Mouse (Mus musculus) neural tube, embryonic 13.5 days (tissue): ENCODE results near the gene Ppp1r16b. TPM values are rescaled to one million over a fixed set of nuclear protein-coding genes. Genes with fewer than 3 reads are reported as not detected.
"Not testable (repeated sequence)": the region's sequence is repeated elsewhere in the genome, so short reads cannot be mapped to it uniquely, and the experiment has no call there.

Experiments
- ATAC-seq: fragments of 200-750 bp; cut with Nextera tagmentation; 2 replicates; pipeline ENCODE4 v1.8.0; 2017; ENCODE audit warnings: low read depth, mild to moderate bottlenecking, moderate TSS enrichment, moderate library complexity
- H3K27ac ChIP-seq: fragments of 300-500 bp; sonication (generic); replicated peaks from 2 replicates; pipeline ENCODE4 v1.5.1; 2015; ENCODE audit warnings: moderate library complexity, mild to moderate bottlenecking, inconsistent platforms
- H3K27me3 ChIP-seq: fragments of 300-500 bp; sonication (generic); 2 replicates; pipeline ENCODE4 v1.6.1; 2015; ENCODE audit warnings: mild to moderate bottlenecking, inconsistent platforms
- H3K36me3 ChIP-seq: fragments of 300-500 bp; sonication (generic); 2 replicates; pipeline ENCODE4 v1.6.1; 2015; ENCODE audit warnings: mild to moderate bottlenecking, inconsistent platforms
- H3K4me1 ChIP-seq: fragments of 300-500 bp; sonication (generic); replicated peaks from 2 replicates; pipeline ENCODE4 v1.6.1; 2015; ENCODE audit warnings: inconsistent platforms
- H3K4me2 ChIP-seq: fragments of 300-500 bp; sonication (generic); 2 replicates; pipeline ENCODE4 v1.6.1; 2015; ENCODE audit warnings: inconsistent platforms, mild to moderate bottlenecking, moderate library complexity
- H3K4me3 ChIP-seq: fragments of 300-500 bp; sonication (generic); 2 replicates; pipeline ENCODE4 v1.5.1; 2015; ENCODE audit warnings: mild to moderate bottlenecking, inconsistent platforms
- H3K9ac ChIP-seq: fragments of 300-500 bp; sonication (generic); 2 replicates; pipeline ENCODE4 v1.6.1; 2015; ENCODE audit warnings: moderate library complexity, mild to moderate bottlenecking, inconsistent platforms
- H3K9me3 ChIP-seq: fragments of 300-500 bp; sonication (generic); 2 replicates; pipeline ENCODE4 v1.6.1; 2016; ENCODE audit warnings: inconsistent platforms
- WGBS: fragments of 180-500 bp; shearing (Covaris S2); methylation state at CpG from one replicate; pipeline ENCODE4 v1.1.7; 2015; 5-methylcytosine and 5-hydroxymethylcytosine counted together
- polyA plus RNA-seq: library from polyadenylated mRNA; unstranded; fragments of >200 nt; fragmentation: Nextera tagmentation; extraction: Ambion mirVana; gene quantifications from 2 replicates; pipeline ENCODE4 v1.2.1, GENCODE M21; 2015

Gene Ppp1r16b
- polyA plus RNA-seq, 1 experiment from 2014 or later, result 9.9 TPM

DNA sequence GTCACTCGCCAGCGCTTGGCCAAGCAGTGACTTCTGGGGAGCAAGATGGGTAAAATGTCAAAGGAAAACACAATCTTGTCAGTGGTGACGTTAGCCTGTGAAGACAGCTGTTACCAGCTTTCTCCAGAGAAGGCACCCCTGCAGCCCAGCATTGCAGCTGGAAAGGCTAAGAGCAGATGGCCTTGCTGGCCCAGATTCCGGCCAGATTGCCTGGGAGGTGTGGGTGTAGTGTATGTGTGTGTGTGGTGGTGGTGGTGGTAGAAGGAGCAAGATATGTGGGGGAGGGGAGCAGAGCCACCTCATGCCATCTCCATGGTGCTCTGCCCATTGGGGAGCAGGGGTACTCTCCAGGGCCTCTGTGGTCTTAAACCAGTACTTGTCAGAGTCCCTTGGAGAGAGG lies 67.9 kb downstream of the Ppp1r16b start:
- WGBS, result 79% methylated on average over 4 of the region's 4 CpGs
- Histone ChIP-seq H3K27me3 (no peaks in the 10 kb centered on the region), H3K4me2 (no peak overlapping the region)

DNA sequence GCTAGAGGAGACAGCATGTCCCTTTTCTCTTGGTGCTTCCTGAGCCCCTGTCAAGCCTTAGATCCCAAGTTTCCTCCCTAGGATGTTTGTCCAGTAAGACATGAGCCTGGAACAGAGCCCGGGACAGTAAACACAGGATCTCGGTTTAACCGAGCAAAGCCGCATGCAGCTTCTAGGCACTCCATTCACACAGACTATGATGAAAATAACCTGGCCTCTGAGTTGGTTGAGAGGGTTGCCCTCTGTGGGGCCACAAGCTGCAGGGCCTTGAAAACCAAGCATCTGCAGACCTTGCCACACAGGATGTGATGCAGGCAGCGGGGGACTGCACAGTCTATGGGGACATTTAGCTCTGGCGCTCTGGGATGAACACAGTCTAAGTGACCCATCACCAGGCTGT lies 68.7 kb downstream of the Ppp1r16b start:
- no peak for ATAC-seq
- no peaks in the 10 kb centered on the region for H3K36me3 ChIP-seq
- no peak overlapping the region for H3K9ac ChIP-seq
- 82% methylated on average over 6 of the region's 6 CpGs for WGBS
- no peak overlapping the region for H3K27ac ChIP-seq
- H3K9me3 ChIP-seq, result no peaks in the 10 kb centered on the region; the same call in 1 of the 2 replicates
- no peak overlapping the region for H3K4me3 ChIP-seq
- H3K27me3 ChIP-seq, result no peaks in the 10 kb centered on the region
- no peak overlapping the region for H3K4me2 ChIP-seq
- peaks cover 13% of the 10 kb centered on the region for H3K4me1 ChIP-seq

More for the DNA sequence above, 67.9 kb downstream of the Ppp1r16b start:
- Histone ChIP-seq H3K4me1 (peaks cover 6% of the 10 kb centered on the region; the same call in 1 of the 2 replicates), H3K27ac (no peak overlapping the region), H3K9me3 (no peaks in the 10 kb centered on the region; the same call in 1 of the 2 replicates), H3K9ac (no peak overlapping the region), H3K4me3 (no peak overlapping the region), H3K36me3 (no peaks in the 10 kb centered on the region)
- ATAC-seq, result no peak

DNA sequence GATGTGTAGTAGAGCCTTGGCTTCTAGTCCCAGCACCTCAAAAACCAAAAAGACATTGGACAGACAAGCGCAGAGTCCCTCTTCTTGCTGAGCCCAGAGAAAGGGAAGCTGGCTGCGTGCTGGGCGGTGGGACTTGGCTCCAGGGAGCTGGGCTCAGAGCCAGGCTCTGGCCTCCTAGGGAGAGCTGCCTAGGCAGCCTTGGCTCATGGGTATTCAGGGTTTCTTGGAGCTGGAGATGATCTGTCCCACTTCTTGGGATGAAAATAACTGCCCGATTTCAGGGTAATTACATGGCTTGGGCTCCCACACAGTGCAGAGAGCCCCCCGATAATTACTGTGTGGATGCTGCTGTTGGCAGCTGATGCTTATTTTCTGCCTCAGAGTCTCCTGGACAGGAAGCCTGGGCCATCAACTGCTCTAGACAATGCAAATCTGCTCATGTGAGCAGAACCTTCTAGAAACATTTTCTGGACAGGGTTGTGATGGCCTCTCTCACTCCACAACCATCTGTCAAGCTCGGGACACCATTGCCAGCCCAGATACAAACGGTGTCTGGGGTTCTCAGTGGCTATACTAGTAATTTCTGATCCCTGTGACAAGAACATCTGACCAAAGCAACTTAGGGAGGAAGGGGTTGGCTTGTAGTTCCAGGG lies 69.4 kb downstream of the Ppp1r16b start:
- no peak; the same call in 1 of the 2 replicates for ATAC-seq
- Histone ChIP-seq H3K27me3 (no peaks in the 10 kb centered on the region), H3K9ac (no peak overlapping the region), H3K4me3 (no peak overlapping the region), H3K36me3 (no peaks in the 10 kb centered on the region), H3K27ac (no peak overlapping the region), H3K4me1 (peaks cover 14% of the 10 kb centered on the region), H3K9me3 (no peaks in the 10 kb centered on the region; the same call in 1 of the 2 replicates), H3K4me2 (no peak overlapping the region)
- WGBS, result 79% methylated on average over 7 of the region's 7 CpGs

DNA sequence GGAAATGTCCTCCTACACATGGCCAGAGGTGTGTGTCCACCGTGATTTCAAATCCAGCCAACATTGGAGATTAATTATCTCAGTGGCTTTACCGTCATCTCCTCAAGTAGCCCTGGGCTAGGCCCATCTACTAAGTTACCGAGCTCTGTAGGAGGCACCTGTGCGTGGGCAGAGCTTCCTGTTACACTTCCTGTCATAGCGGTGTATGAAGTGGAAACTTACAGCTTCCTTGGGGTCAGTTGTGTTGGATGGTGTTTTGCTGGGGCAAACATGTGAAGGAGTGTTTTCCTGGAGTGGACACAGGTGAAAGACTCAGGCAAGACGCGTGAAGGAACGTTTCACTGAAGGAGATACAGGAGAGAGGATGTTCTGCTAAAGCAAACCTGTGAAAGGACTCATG lies 70.1 kb downstream of the Ppp1r16b start:
- peaks cover 14% of the 10 kb centered on the region for H3K4me1 ChIP-seq
- 89% methylated on average over 8 of the region's 8 CpGs for WGBS
- H3K27me3 ChIP-seq, result no peaks in the 10 kb centered on the region
- H3K9ac ChIP-seq, result no peak overlapping the region
- no peak for ATAC-seq
- H3K4me3 ChIP-seq, result no peak overlapping the region
- no peak overlapping the region for H3K4me2 ChIP-seq
- no peak overlapping the region for H3K27ac ChIP-seq
- no peaks in the 10 kb centered on the region for H3K36me3 ChIP-seq
- H3K9me3 ChIP-seq, result no peaks in the 10 kb centered on the region; the same call in 1 of the 2 replicates

DNA sequence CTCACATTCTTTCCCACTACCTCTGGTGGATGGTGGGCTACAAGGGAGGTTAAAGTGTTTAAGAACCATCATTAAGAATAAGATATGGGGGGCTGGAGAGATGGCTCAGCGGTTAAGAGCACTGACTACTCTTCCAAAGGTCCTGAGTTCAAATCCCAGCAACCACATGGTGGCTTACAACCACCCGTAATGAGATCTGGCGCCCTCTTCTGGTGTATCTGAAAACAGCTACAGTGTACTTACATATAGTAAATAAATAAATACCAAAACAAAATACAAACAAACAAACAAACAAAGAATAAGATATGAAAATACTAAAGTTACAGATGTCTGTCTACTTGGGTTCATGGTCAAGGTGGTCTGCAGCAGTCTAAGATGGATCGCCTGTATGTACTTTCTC lies 71.0 kb downstream of the Ppp1r16b start:
- H3K4me2 ChIP-seq, H3K4me3 ChIP-seq, H3K9me3 ChIP-seq, ATAC-seq, H3K9ac ChIP-seq, H3K36me3 ChIP-seq, H3K27me3 ChIP-seq, H3K27ac ChIP-seq: not testable (repeated sequence)
- WGBS, result 86% methylated on average over 4 of the region's 4 CpGs
- H3K4me1 ChIP-seq, result peaks cover 19% of the 10 kb centered on the region

DNA sequence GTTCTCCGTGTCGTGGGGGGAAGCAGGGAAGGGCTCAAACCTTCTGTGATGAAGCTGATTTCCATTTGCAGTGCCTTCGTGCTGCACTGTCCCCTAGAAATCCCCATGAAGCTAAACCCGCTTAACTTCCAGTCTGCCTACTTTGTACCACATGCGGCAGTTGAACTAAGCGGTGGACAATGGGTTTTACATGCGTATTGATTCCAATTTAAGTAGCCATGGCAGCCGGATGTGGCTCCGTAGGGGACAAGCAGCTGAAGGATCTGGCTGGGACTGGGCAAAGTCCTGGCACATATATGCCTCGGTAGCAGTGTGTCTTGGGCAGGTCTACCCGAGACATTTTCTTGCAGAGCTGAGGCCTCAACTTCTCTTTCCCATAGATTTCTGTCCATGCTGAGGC lies 73.4 kb downstream of the Ppp1r16b start:
- no peaks in the 10 kb centered on the region for H3K27me3 ChIP-seq
- ATAC-seq, result no peak
- H3K4me1 ChIP-seq, result peaks cover 24% of the 10 kb centered on the region
- WGBS, result 51% methylated on average over 11 of the region's 11 CpGs
- no peaks in the 10 kb centered on the region for H3K36me3 ChIP-seq
- no peak overlapping the region for H3K27ac ChIP-seq
- peak overlapping the region; percentile 11; the same call in 1 of the 2 replicates for H3K4me2 ChIP-seq
- H3K4me3 ChIP-seq, result no peak overlapping the region
- H3K9me3 ChIP-seq, result no peaks in the 10 kb centered on the region; the same call in 1 of the 2 replicates
- no peak overlapping the region for H3K9ac ChIP-seq

DNA sequence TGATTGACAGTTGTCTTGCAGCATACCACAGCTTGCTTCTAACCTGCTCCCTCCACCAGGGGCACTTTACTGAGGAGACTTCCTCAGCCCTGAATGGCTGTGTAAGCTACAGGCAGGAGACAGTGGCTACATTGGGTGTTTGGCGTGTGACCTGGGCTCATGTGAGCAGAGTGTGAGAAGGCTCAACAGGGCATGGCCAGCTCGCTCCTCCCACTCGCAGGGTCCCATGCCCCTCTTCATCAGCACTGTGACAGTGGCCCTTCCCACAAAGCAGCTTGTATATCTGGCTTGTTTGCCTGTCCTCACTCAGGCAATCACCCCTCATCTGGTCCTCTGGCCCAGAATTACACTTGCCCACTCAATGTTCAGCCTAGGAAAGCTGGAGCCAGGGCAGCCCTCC lies 73.9 kb downstream of the Ppp1r16b start:
- Histone ChIP-seq H3K36me3 (no peaks in the 10 kb centered on the region), H3K9me3 (no peaks in the 10 kb centered on the region; the same call in 1 of the 2 replicates), H3K4me3 (no peak overlapping the region), H3K4me2 (no peak overlapping the region), H3K4me1 (peaks cover 24% of the 10 kb centered on the region), H3K9ac (no peak overlapping the region), H3K27me3 (no peaks in the 10 kb centered on the region), H3K27ac (no peak overlapping the region)
- no peak for ATAC-seq
- WGBS, result 82% methylated on average over 3 of the region's 3 CpGs

DNA sequence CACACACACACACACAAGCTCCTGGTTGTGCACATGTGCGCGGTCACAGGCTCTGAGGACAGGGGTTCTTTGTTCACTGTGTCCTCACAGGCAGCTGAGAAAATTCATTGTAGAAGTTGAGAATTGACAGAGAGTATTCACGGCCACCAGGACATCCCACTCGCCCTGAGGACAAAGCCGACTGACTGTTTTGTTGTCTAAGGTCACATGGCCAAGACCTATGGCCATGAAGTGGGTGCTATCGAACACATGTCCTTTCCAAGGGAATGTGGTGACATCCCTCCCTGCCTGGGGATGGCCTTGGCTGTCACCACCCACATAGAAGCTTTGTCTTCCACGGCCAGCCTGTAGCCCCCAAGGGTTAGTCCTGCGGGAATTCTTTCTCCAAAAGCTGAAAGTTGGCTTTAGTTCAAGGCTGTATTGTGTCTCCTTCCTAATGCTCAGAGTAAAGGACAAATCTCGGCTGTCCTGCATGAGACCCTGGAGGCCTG lies 75.9 kb downstream of the Ppp1r16b start:
- H3K27ac ChIP-seq, result no peak overlapping the region
- H3K9me3 ChIP-seq, result no peaks in the 10 kb centered on the region; the same call in 1 of the 2 replicates
- ATAC-seq, result 0 out of 2 replicates have a peak, but pooled peaks have one; percentile 38
- peaks cover 26% of the 10 kb centered on the region for H3K4me1 ChIP-seq
- H3K9ac ChIP-seq, result no peak overlapping the region
- no peak overlapping the region for H3K4me2 ChIP-seq
- no peak overlapping the region for H3K4me3 ChIP-seq
- no peaks in the 10 kb centered on the region for H3K27me3 ChIP-seq
- H3K36me3 ChIP-seq, result no peaks in the 10 kb centered on the region
- WGBS, result 43% methylated on average over 9 of the region's 9 CpGs

DNA sequence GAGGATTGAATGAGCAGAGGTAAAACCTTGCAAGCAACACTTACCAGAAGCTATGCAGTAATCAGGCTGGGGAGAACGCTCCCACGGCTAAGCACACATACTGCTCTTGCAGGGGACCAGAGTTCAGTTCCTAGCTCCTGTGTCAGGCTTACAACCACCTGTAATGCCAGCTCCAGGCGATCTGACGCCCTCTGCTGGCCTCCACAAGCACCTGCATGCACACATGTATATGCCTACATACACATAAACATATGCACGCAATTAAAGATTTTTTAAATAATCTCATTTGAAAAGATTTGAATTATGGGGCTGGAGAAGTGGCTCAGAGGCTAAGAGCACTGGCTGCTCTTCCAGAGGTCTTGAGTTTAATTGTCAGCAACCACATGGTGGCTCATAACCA lies 77.2 kb downstream of the Ppp1r16b start:
- Histone ChIP-seq H3K4me2 (no peak overlapping the region), H3K4me3 (no peak overlapping the region), H3K27ac (no peak overlapping the region), H3K4me1 (peaks cover 29% of the 10 kb centered on the region), H3K9me3 (no peaks in the 10 kb centered on the region), H3K36me3 (no peaks in the 10 kb centered on the region), H3K9ac (no peak overlapping the region), H3K27me3 (no peaks in the 10 kb centered on the region)
- 78% methylated on average over 5 of the region's 5 CpGs for WGBS
- ATAC-seq, result no peak

DNA sequence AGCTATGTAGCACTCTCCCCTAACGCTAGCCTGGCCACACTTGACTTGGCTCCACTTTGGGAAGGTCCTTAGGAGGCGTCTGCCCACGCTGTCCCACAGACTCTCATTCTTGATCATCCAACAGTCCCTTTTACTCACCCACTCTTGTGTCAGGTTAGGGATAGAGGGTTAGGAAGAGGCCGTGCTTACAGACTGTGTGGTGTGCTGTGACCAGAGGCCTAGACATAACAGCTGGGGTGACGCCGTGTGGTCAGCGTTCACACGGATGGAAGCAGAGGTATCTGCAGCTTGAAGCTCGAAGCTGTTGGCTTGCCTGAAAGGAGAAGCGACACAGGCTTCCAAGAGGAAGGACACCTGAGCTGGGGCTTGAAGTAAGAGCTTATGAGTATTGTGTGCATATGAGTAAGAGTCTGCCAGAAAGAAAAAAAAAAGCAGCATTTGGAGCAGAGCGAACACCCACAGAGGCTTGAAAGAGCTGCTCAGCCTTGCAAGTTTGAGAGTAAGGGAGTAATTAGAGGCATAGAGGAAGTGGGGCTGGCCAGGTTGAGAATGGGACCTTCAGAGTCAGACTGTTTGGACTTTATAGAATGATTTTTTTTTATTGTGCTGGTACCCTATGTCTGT lies 78.4 kb downstream of the Ppp1r16b start:
- H3K4me1 ChIP-seq, result peaks cover 25% of the 10 kb centered on the region
- no peak overlapping the region for H3K4me2 ChIP-seq
- H3K9me3 ChIP-seq, result no peaks in the 10 kb centered on the region
- no peaks in the 10 kb centered on the region for H3K27me3 ChIP-seq
- no peak overlapping the region for H3K9ac ChIP-seq
- no peak for ATAC-seq
- H3K4me3 ChIP-seq, result no peak overlapping the region
- WGBS, result 91% methylated on average over 11 of the region's 11 CpGs
- H3K27ac ChIP-seq, result no peak overlapping the region
- H3K36me3 ChIP-seq, result no peaks in the 10 kb centered on the region

DNA sequence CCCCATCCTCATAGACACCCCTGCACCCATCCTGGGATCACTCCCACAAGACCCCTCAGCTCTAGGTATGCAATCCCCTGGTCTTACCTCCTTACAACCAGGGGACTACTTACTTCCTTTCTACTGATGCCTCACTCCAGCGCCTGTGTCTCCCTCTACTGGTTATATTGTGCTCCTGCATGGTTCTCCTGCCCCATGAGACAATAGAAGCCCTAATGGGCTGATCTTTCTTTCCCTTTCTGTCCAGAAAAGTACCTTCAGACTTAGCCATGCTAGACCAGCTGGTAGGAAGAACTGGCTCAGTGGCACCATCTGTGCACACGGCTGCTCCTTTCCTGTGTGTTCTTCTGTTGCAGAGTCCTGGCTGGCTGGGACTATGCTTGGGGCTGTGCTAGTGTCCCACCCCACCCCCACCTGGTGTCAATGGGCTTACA lies 79.9 kb downstream of the Ppp1r16b start:
- Histone ChIP-seq H3K27ac (no peak overlapping the region), H3K27me3 (no peaks in the 10 kb centered on the region), H3K9me3 (no peaks in the 10 kb centered on the region), H3K9ac (no peak overlapping the region), H3K4me1 (peaks cover 20% of the 10 kb centered on the region), H3K4me2 (no peak overlapping the region), H3K36me3 (no peaks in the 10 kb centered on the region; the same call in 1 of the 2 replicates), H3K4me3 (no peak overlapping the region)
- WGBS, result 17% methylated on average over 2 of the region's 2 CpGs
- ATAC-seq, result no peak

DNA sequence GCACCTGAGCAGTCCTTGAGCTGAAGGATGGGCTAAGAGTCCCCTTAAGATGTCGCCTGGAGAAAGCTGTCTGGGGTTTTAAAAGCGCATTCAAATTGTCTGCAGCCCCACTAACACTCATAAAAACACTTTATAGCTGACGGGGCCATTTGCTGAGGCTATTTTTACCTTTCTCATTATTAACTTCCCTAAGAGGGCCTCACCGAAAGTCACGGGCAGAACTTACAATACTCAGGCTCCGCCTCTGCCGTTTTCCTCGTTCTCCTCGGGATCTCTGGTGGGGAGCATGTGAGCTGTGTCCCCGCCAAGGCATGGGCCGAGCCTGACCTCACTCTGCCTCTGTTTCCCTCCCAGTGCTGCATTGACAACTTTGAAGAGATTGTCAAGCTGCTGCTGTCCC lies 81.0 kb downstream of the Ppp1r16b start:
- Histone ChIP-seq H3K9me3 (no peaks in the 10 kb centered on the region), H3K27ac (no peak overlapping the region), H3K36me3 (no peaks in the 10 kb centered on the region; the same call in 1 of the 2 replicates), H3K4me1 (peaks cover 17% of the 10 kb centered on the region), H3K27me3 (no peaks in the 10 kb centered on the region), H3K4me3 (no peak overlapping the region), H3K9ac (no peak overlapping the region), H3K4me2 (no peak overlapping the region)
- WGBS, result 48% methylated on average over 11 of the region's 11 CpGs
- no peak for ATAC-seq
